Mouse (Mus musculus) ES-E14 (cell line): Measurements from ENCODE around the gene Exoc6.

Source experiments
- CHD2 ChIP-seq: IDR thresholded peaks from 2 replicates; pipeline ENCODE4 v1.6.1; 2014; ENCODE audit warnings: mild to moderate bottlenecking, low read depth, low read length, inconsistent platforms
- HCFC1 ChIP-seq: IDR thresholded peaks from 2 replicates; pipeline ENCODE4 v1.6.1; 2012; ENCODE audit warnings: low read length, inconsistent platforms, borderline replicate concordance; ENCODE audit not compliant: insufficient read depth

DNA sequence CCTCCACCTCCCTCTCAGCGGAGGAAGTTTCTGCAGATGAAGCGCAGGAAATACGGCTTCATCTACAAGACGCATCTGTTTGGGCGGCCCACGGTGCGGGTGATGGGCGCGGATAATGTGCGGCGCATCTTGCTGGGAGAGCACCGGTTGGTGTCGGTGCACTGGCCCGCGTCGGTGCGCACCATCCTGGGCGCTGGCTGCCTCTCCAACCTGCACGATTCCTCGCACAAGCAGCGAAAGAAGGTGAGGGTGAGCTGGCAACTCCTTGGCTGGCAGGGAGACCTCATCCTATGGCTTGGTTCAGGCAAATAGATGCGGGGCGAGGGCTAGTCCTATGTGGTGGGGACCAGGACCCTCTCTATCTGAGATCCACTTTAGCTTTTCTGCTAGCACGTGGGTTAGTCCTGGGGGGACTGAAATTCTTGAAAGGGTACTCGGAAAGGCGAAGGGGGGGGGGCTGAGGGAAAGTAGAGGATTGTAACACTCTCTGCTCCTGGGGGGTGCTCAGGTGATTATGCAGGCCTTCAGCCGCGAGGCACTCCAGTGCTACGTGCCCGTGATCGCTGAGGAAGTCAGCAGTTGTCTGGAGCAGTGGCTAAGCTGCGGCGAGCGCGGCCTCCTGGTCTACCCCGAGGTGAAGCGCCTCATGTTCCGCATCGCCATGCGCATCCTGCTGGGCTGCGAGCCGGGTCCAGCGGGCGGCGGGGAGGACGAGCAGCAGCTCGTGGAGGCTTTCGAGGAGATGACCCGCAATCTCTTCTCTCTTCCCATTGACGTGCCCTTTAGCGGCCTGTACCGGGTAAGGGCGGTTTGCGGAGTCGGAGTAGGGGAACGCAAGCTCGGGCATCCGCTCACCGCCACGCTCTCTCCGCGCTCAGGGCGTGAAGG is 148.3 kb downstream of the Exoc6 start:
- TF ChIP-seq HCFC1 (no peak), CHD2 (no peak)
